Mouse (Mus musculus) erythroid progenitor cell, adult 5-6 weeks (primary cell): ENCODE measurements around the gene Dpy30. TPM values are rescaled to one million over a fixed set of nuclear protein-coding genes. Genes with fewer than 3 reads are reported as not detected.
A peak's percentile ranks its signal among the peaks of the same experiment; 100 is the strongest.

Experiments used
- ATAC-seq: replicated peaks from 2 replicates; pipeline ENCODE4 v1.8.0; 2016; ENCODE audit warnings: moderate number of reproducible peaks, mild to moderate bottlenecking, moderate TSS enrichment, inconsistent platforms; ENCODE audit not compliant: poor library complexity, low FRiP score, severe bottlenecking
- total RNA-seq, 2 experiments: library from RNA; stranded (forward) in 1 of 2; stranded (reverse) in 1 of 2; fragments of 150-400 nt in 1 of 2; fragments of 186-747, 209-891 nt in 1 of 2; gene quantifications; 2 replicates each; pipeline versions ENCODE4 v1.2.3 to v1.2.4; 2015 to 2017; ENCODE audit warnings: low replicate concordance in 2 of 2

Gene Dpy30
- total RNA-seq, 2 experiments from 2014 or later = 50.9 to 93.5 TPM

DNA sequence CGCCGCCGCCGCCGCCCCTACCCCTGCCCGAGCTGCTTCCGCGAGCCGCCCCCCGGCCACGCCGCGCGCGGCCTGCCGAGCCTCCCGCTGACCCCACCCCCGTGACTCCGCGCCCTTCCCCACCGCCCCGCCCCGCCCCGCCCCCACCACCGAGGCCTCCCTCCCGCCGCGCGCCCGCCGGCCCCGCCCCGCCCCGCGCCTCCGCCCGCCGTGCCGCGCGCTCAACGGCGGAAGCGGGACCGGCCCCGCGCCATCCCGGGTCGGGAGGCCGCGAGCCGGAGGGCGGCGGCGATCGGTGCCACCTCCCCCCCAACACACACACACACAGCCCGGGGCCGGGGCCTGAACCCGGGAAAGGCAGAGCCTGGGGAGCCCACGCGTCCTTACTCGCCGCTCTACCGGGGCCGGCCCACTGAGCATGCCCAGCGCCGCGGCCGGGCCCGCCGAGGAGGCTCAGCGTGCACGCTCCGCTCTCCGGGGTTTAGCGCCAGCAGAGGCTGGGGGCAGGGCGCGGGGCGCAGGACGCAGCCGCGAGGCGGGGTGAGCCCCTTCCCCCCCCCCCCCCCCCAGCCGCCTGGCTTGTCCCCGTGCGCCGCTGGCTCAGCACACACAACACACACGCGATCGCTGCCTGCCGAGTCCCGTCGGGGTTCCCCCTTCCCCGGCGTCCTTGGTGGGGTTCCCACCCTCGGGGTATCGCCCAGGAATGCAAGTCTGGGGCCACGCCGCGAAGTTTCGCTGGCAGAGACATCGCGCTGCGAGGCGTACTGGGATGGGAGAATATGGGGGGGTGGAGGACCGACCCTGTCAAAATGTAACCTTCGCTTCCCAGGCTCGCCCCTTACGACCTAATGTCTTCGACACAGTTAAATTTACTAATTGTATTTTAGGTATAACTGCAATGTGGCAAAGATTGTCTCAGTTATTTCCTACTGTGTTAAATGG is 28.4 kb downstream of the Dpy30 start, which contains the start of gene Memo1:
TSS of gene Memo1 (minus strand) at position 496 of the 945 bp plus-strand sequence.
- peak; percentile 35 for ATAC-seq

- ATAC-seq = peak; percentile 84
Observed at GRCm38 (mm10) chr17:74294426-74295025, 29.2 kb downstream of the Dpy30 start.

- no peak for ATAC-seq
Observed at GRCm38 (mm10) chr17:74293687-74294425, 29.9 kb downstream of the Dpy30 start.

DNA sequence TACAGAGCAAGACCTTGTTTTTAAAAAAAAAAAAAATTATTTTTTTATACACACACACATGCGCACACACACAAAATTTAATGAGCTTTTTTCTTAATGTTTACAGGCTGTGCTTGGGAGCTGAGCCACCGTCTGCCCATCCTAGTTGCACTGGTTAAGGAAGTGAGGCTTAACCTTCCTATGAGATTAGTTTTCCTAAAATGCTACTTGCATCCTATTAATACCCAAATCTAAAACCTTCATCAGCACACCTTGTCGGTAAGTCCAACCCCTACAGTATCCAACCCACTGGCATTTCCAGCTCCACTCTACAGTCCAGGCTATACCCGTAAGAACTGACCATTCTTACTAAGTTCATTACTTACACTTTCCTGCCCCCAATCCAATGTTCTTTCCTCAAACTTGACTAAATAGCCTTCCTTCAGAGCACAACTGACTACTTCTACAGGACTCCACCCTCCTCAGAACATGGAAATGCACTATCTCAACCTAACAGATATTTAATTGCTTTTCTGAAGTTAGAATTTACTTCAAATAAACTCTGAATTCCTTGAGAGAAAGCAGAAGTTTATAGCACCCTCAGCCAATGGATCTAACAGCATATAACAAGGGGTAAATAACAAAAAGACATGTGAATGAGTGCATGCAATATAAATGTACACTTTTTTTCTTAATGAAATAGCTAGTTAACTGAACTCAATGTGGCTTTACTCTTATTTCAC is 31.9 kb downstream of the Dpy30 start:
- peak; percentile 27; the same call in 1 of the 2 replicates for ATAC-seq

- ATAC-seq = no peak
Observed at GRCm38 (mm10) chr17:74290869-74291268, 32.9 kb downstream of the Dpy30 start.

DNA sequence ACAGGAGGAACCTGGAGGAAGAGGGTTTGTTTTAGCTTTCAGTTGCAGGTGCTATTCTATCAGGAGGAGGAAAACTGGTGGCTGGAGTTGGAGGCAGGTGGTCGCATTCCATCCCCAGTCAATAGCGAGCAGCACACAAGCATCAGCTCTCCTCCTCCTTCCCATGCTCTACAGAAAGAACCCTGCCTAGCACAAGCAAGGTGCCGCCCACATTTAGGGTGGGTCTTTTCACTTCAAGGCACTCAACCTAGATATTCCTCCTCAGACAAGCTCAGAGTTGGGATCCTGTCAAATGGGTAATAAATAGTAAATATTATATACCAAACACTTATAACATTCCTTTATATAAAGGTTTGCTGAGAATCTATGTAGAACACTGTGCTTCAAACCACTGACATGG is 33.5 kb downstream of the Dpy30 start:
- ATAC-seq = peak; percentile 56

DNA sequence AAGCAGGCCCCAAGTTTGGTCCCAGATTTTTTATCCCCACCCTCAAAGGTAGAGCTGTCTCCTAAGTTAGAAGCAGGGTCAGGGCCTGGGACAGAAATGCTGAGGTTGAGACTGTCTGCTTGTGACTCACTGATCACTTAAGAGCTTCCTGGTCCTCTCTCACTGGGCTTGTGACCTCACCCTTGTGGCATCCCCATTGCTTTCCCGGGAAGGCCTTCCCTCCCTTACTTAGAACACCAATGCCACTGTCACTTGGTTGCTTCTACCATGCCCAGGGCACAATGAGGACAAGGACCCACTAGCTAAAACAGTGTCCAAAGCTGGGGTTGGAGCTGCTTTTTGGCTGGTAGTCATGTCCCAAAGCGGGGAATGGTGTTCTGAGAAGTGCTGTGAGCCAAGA is 35.1 kb downstream of the Dpy30 start:
- no peak for ATAC-seq

DNA sequence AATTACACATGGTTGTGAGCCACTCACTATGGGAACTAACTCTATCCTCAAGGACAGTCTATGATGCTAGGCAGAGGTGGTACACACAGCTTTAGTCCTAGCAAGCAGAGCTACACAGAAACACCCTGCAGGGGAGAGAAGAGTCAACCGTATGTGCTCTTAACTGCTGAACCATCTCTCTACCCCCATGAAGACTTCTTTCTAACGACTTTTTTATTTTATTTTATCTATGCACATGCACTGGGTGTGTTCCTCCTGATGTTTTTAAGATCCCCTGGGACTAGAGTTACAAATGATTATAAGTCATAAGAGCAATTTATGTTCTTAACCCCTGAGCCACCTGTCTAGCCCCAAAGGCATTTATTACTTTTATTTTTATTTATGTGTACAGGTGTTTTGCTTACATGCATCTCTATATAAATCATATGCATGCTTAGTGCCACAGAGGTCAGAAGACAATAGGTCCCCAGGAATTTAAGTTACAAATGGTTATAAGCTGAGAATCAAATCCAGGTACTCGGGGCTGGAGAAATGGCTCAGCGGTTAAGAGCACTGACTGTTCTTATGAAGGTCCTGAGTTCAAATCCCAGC is 37.5 kb downstream of the Dpy30 start:
- peak; percentile 35; the same call in 1 of the 2 replicates for ATAC-seq

- ATAC-seq = no peak
Observed at GRCm38 (mm10) chr17:74285730-74286129, 38.0 kb downstream of the Dpy30 start.

- ATAC-seq = no peak
Observed at GRCm38 (mm10) chr17:74284397-74285115, 39.2 kb downstream of the Dpy30 start.

GRCm38 (mm10) chr17:74282024-74282423 is 41.7 kb downstream of the Dpy30 start:
- no peak for ATAC-seq

- ATAC-seq = peak; percentile 67
Observed at GRCm38 (mm10) chr17:74278966-74279869, 44.5 kb downstream of the Dpy30 start.

GRCm38 (mm10) chr17:74274471-74274870 is 49.3 kb downstream of the Dpy30 start:
- ATAC-seq = no peak

DNA sequence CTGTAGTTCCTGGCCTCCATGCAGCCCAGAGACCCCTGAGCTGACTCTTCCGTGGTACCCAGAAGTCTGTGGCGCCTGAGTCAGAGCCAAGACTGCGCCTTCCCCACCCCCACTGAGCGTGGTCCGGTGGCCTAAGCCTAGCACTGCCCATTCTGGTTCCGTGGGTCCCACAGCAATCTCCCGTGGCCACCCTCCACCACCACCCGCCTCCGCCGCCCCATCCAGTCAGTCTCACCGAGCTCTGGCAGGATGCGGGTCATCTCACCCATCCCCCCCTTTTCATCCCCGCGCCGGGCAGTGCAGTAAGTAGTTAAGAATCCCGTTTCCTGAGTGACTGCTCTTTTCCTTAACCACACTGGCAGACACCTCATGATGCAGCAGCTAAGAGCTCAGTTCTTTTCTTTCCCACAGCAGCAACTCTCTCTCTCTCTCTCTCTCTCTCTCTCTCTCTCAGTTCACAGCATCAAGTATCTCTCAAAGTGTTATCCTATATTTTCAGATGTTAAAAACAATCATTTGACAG is 51.0 kb downstream of the Dpy30 start:
- no peak for ATAC-seq

- ATAC-seq = peak; percentile 39; the same call in 1 of the 2 replicates
Observed at GRCm38 (mm10) chr17:74271541-74272268, 52.0 kb downstream of the Dpy30 start.

DNA sequence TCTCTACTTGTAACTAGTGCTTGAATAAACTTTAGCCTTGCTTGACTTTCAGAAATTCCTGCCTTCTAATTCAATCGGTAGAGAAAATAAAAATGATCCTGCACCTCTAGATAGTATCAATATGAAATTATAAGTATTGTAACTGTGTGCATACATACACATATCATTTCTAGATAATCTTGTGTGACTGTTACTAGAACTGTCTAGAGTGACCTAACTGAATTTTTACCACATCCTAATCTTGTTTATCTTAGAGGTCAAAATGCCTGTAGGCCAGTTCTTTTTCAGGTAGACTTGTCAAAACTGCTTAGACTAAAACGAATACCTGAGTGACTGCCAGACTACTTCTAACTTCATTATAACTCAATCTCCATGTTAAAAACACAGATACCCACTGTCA is 53.5 kb downstream of the Dpy30 start:
- no peak for ATAC-seq
